Mouse (Mus musculus) cerebellum, postnatal 14 days (tissue): ENCODE results near the gene Irf8.

Experiments
- DNase-seq, 2 experiments: peaks; one replicate each; pipeline ENCODE4 v3.0.0; 2021; ENCODE audit warnings: mixed read lengths in 2 of 2

Gene Irf8

GRCm38 (mm10) chr8:120724096-120724495, 12.1 kb upstream of the Irf8 start:
- DNase-seq, result peak in 1 of 2 experiments; percentile 30

- no peak for DNase-seq
Measured at GRCm38 (mm10) chr8:120724816-120725575, 11.2 kb upstream of the Irf8 start.

- no peak for DNase-seq
Measured at GRCm38 (mm10) chr8:120725576-120725950, 10.6 kb upstream of the Irf8 start.

GRCm38 (mm10) chr8:120726051-120726450, 10.1 kb upstream of the Irf8 start:
- no peak for DNase-seq

- no peak for DNase-seq
Measured at GRCm38 (mm10) chr8:120728488-120729160, 7.5 kb upstream of the Irf8 start.

GRCm38 (mm10) chr8:120731582-120731981, 4.6 kb upstream of the Irf8 start:
- no peak for DNase-seq

DNA sequence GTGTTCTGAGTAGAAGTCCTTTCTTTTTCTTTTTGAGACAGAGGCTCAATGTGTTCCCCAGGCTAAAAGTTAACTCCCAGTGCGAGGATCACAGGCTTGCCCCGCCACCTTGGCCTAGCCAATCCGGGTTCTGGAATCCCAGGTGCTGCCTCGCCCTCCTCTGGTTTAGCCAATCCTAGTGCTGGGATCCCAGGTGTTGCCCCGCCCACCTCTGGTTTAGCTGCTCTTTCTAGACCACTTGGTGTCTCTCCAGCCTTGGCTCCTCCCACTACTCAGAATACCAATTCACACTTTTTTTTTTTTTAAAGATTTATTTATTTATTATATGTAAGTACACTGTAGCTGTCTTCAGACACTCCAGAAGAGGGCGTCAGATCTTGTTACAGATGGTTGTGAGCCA, 4.1 kb upstream of the Irf8 start:
- peak in 1 of 2 experiments; percentile 27 for DNase-seq

- DNase-seq, result peak in 1 of 2 experiments; percentile 47
Measured at GRCm38 (mm10) chr8:120736486-120736885, 328 bp downstream of the Irf8 start.

DNA sequence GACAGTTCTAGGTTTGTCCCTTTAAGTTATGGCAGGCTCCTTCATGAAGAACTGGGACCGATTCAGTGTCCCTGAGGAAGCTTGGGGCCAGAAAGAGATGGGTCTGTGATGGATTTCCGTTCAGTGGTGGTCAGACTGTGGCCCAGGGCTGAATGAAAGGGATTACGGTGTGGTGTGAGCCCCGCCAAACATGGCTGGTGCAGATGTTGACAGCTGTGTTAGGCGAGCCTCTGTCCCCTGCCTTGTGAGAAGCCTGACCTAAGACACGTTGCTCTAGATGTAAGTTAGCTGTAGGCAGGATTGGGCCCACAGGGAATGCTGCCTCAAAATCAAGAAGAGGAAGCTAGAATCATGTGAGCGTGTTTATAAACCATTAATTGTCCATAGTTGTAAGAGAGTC, 1.0 kb downstream of the Irf8 start:
- no peak for DNase-seq

DNA sequence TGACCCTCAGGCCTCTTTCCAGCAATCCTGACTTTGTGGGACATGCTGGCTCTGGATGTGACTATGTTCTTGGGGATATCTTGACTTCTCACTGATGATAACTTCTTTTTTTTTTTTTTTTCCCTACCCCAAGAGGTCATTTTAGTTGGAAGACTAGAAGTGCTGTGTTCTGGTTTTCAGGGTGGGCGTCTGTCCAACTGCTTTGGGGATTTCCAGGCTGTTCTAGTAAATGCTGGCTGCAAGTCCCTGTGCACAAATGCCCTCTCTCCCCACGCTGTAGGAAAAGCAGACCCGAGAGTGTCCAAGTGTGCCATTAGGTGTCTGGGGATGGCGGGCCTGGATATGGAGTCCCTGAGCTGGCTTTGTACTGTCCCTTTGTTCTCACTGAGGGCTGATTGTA, 2.6 kb downstream of the Irf8 start:
- DNase-seq, result peak in 1 of 2 experiments; percentile 42

GRCm38 (mm10) chr8:120739526-120739925, 3.4 kb downstream of the Irf8 start:
- no peak for DNase-seq

- no peak for DNase-seq
Measured at GRCm38 (mm10) chr8:120740579-120740978, 4.4 kb downstream of the Irf8 start.

GRCm38 (mm10) chr8:120741001-120741400, 4.8 kb downstream of the Irf8 start:
- no peak for DNase-seq

DNA sequence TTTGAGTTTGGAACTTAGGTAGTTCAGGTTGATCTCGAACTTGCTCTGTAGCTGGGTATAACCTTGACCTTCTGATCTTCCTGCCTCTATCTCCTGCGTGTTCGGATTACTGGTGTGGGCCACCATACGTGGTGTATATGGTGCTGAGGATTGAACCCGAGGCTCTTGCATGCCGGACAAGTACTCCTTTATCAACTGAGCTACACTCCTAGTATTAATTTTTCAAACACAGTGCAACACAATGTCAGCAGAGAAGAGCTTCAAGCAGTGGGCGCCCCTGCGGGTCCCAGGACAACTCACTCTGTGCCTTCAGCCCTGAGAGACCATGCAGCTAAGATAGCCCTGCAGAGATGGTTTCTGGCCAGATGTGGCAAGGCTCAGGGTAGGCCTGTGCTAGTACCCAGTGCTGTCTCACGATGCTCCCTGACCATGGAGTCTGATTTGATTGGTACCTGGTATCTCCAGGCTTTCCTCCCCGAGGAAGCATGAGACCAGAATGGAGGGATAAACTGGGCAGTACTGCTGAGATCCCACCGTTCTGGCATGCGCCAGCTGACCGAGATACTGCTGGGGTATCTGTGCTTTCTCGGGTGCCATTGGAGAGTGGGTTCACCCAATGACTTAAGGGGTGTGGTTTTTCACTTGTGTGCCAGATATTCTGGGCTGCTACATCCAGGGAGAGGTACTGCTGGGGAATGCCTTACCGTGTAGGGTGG, 5.8 kb downstream of the Irf8 start:
- DNase-seq, result no peak

GRCm38 (mm10) chr8:120743149-120743897, 7.2 kb downstream of the Irf8 start:
- no peak for DNase-seq

DNA sequence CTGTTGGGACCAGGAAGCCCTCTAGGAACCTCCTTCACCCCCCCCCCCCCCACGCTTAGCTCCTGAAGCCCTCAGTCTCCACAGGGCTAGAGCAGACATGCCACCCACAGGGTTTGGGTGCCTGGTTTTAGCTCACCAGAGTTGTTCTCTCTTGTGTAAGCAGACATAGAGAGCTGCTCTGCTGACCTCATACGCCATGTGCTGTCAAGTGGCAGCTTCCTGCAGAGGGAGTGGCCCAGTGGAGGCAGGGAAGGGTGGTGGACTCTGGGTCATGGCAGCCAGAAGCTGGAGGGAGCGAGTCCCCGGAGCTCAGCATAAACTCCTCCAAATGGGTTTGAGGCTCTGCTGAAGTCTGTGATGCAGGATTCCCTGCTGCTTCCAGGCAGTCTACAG, 7.7 kb downstream of the Irf8 start:
- DNase-seq, result no peak

GRCm38 (mm10) chr8:120744448-120744847, 8.3 kb downstream of the Irf8 start:
- DNase-seq, result no peak

GRCm38 (mm10) chr8:120745226-120745625, 9.1 kb downstream of the Irf8 start:
- no peak for DNase-seq

GRCm38 (mm10) chr8:120746007-120746701, 10.0 kb downstream of the Irf8 start:
- no peak for DNase-seq

GRCm38 (mm10) chr8:120747286-120747685, 11.1 kb downstream of the Irf8 start:
- DNase-seq, result peak in 1 of 2 experiments; percentile 27

- no peak for DNase-seq
Measured at GRCm38 (mm10) chr8:120750616-120751015, 14.5 kb downstream of the Irf8 start.
